Mouse (Mus musculus) heart, embryonic 14.5 days (tissue): ENCODE data around the gene Faap20. TPM values are rescaled to one million over a fixed set of nuclear protein-coding genes. Genes with fewer than 3 reads are reported as not detected.

Experiments used
- ATAC-seq: fragments of 200-750 bp; cut with Nextera tagmentation; 2 replicates; pipeline ENCODE4 v1.8.0; 2017; ENCODE audit warnings: low read depth, moderate TSS enrichment; ENCODE audit not compliant: insufficient number of reproducible peaks, insufficient read depth, low FRiP score
- H3K27ac ChIP-seq, 2 experiments: fragments of 200-500 bp in 1 of 2; fragments of 300-500 bp in 1 of 2; sonication (generic) in 1 of 2; replicated peaks in 1 of 2; 2 replicates each; pipeline ENCODE4 v1.5.1; 2012 to 2014; ENCODE audit warnings: low read depth in 2 of 2, low read length in 2 of 2, control low read depth in 1 of 2, mild to moderate bottlenecking in 1 of 2, mixed read lengths in 1 of 2; ENCODE audit not compliant: control insufficient read depth in 1 of 2, insufficient read depth in 1 of 2
- H3K27me3 ChIP-seq: fragments of 300-500 bp; sonication (generic); 2 replicates; pipeline ENCODE4 v1.6.1; 2014; ENCODE audit warnings: mild to moderate bottlenecking, low read length, control low read depth; ENCODE audit not compliant: control insufficient read depth, insufficient read depth
- H3K36me3 ChIP-seq: fragments of 300-500 bp; sonication (generic); 2 replicates; pipeline ENCODE4 v1.6.1; 2014; ENCODE audit warnings: mild to moderate bottlenecking, control low read depth, low read length, mixed read lengths; ENCODE audit not compliant: control insufficient read depth, insufficient read depth
- H3K4me1 ChIP-seq, 2 experiments: fragments of 200-500 bp in 1 of 2; fragments of 300-500 bp in 1 of 2; sonication (generic) in 1 of 2; 2 replicates each; pipeline ENCODE4 v1.6.1; 2012 to 2014; ENCODE audit warnings: low read length in 2 of 2, control low read depth in 1 of 2, mixed read lengths in 1 of 2; ENCODE audit not compliant: control insufficient read depth in 2 of 2, insufficient read depth in 2 of 2
- H3K4me2 ChIP-seq: fragments of 300-500 bp; sonication (generic); 2 replicates; pipeline ENCODE4 v1.6.1; 2014; ENCODE audit warnings: mild to moderate bottlenecking, low read length
- H3K4me3 ChIP-seq, 2 experiments: fragments of 200-500 bp in 1 of 2; fragments of 300-500 bp in 1 of 2; sonication (generic) in 1 of 2; 2 replicates each; pipeline ENCODE4 v1.5.1; 2012 to 2014; ENCODE audit warnings: low read length in 2 of 2, mild to moderate bottlenecking in 2 of 2, control low read depth in 1 of 2, low read depth in 1 of 2, moderate library complexity in 1 of 2; ENCODE audit not compliant: control insufficient read depth in 1 of 2, insufficient read depth in 1 of 2
- H3K9ac ChIP-seq: fragments of 300-500 bp; sonication (generic); 2 replicates; pipeline ENCODE4 v1.6.1; 2014; ENCODE audit warnings: mild to moderate bottlenecking, low read length
- H3K9me3 ChIP-seq: fragments of 300-500 bp; sonication (generic); 2 replicates; pipeline ENCODE4 v1.6.1; 2016; ENCODE audit warnings: low read length, control low read depth; ENCODE audit not compliant: control insufficient read depth
- WGBS: fragments of 180-500 bp; shearing (Covaris S2); extraction: QIAGEN DNeasy Blood & Tissue Kit; methylation state at CpG from one replicate; pipeline ENCODE4 v1.1.7; 2014; 5-methylcytosine and 5-hydroxymethylcytosine counted together
- polyA plus RNA-seq: library from polyadenylated mRNA; unstranded; fragments of >200 nt; fragmentation: Nextera tagmentation; extraction: Ambion mirVana; gene quantifications from 2 replicates; pipeline ENCODE4 v1.2.1, GENCODE M21; 2014

The Faap20 gene
- polyA plus RNA-seq, 1 experiment from 2014 or later: 74.8 TPM

- H3K4me1 ChIP-seq: no peaks in the 10 kb centered on the region
- 75% methylated on average over 21 of the region's 21 CpGs for WGBS
- no peak for ATAC-seq
- no peak overlapping the region for H3K4me2 ChIP-seq
- no peaks in the 10 kb centered on the region for H3K36me3 ChIP-seq
- no peak overlapping the region for H3K27ac ChIP-seq
- H3K9me3 ChIP-seq: no peaks in the 10 kb centered on the region
- no peak overlapping the region for H3K9ac ChIP-seq
- no peak overlapping the region for H3K4me3 ChIP-seq
- H3K27me3 ChIP-seq: no peaks in the 10 kb centered on the region
Observed at GRCm38 (mm10) chr4:155300421-155301097, 51.0 kb downstream of the Faap20 start.

DNA sequence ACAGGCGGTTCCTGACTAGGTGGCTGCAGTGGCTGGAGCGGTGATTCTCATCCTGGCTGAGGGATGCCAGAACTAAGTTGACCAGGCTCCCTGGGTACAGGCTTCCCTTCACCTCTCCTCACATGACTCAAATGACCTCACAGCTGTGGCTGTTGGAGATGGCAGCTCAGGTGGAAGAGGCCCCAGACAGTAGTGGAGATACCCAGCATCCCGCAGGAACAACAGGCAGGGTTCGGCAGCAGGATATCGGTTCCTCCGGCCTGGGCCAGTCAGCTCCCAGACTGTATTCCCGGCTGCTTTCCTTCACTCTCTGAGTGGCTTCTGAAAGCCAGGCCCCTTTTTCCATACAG, 51.5 kb downstream of the Faap20 start:
- Histone ChIP-seq H3K4me2 (no peak overlapping the region), H3K27me3 (no peaks in the 10 kb centered on the region; the same call in 1 of the 2 replicates), H3K4me1 (no peaks in the 10 kb centered on the region), H3K9ac (no peak overlapping the region), H3K9me3 (no peaks in the 10 kb centered on the region), H3K27ac (no peak overlapping the region), H3K4me3 (no peak overlapping the region), H3K36me3 (no peaks in the 10 kb centered on the region)
- ATAC-seq: no peak
- WGBS: 73% methylated on average over 7 of the region's 7 CpGs

DNA sequence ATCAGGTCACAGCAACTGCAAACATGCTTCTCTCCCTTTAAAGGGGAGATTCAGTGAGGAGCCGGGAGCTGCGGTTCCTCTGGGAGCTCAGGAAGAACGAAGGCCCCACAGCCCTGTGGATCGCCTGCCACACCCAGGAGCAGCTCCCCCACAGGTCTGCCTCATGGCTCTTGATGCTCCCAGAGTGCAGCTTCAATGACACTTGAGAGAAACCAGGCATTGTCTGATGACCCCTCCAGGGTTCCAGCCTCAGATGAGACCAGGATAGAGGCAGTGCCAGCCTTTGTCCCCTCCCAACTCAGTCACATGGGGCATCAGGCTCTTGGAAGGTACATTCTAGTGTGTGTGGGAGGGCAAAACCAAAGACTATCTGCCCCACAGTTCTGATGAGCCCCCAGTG, 52.4 kb downstream of the Faap20 start:
- Histone ChIP-seq H3K27ac (no peak overlapping the region), H3K4me2 (no peak overlapping the region), H3K4me1 (peaks cover 0 to 2% of the 10 kb centered on the region in 2 experiments; a peak in 2 of 4 replicates), H3K9me3 (no peaks in the 10 kb centered on the region), H3K4me3 (no peak overlapping the region), H3K36me3 (no peaks in the 10 kb centered on the region), H3K9ac (no peak overlapping the region), H3K27me3 (no peaks in the 10 kb centered on the region; the same call in 1 of the 2 replicates)
- WGBS: 30% methylated on average over 4 of the region's 4 CpGs
- ATAC-seq: no peak

DNA sequence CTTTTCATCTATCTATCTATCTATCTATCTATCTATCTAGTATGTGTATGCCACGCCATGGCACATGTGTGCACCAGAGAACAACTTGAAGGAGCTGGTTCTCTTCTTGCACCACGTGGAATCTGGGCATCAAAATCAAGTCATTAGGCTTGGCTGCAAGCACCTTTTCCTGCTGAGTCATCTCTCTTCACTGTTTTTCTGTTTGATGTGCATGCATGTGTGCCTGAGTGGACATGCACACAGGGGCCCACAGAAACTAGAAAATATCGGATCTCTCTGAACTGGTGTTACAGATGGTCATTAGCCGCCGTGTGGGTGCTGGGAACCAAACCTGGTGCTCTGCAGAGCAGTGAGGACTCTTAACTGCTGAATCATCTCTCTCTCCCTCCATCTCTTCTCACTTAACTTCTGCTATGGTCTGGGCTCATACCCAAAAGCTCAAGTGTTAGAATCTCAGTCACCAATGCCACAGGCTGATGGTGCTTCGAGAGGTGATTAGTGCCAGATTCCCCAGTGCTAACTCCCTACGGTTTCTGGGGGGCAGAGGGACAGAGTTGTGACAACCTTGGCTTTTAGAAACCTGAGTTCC, 55.0 kb downstream of the Faap20 start:
- Histone ChIP-seq H3K27me3 (peaks cover 4% of the 10 kb centered on the region; the same call in 1 of the 2 replicates), H3K4me1 (peaks cover 4 to 10% of the 10 kb centered on the region in 2 experiments; a peak in 3 of 4 replicates), H3K4me2 (no peak overlapping the region), H3K36me3 (no peaks in the 10 kb centered on the region), H3K9ac (no peak overlapping the region), H3K9me3 (no peaks in the 10 kb centered on the region), H3K27ac (no peak overlapping the region), H3K4me3 (no peak overlapping the region)
- WGBS: 81% methylated on average over 7 of the region's 7 CpGs
- no peak for ATAC-seq

- no peak overlapping the region for H3K4me3 ChIP-seq
- no peaks in the 10 kb centered on the region for H3K36me3 ChIP-seq
- no peak for ATAC-seq
- no peak overlapping the region for H3K9ac ChIP-seq
- H3K4me2 ChIP-seq: no peak overlapping the region
- peaks cover 4 to 10% of the 10 kb centered on the region in 2 experiments; a peak in 3 of 4 replicates for H3K4me1 ChIP-seq
- H3K27me3 ChIP-seq: peaks cover 4% of the 10 kb centered on the region; the same call in 1 of the 2 replicates
- 61% methylated on average over 8 of the region's 8 CpGs for WGBS
- H3K9me3 ChIP-seq: no peaks in the 10 kb centered on the region
- no peak overlapping the region for H3K27ac ChIP-seq
Observed at GRCm38 (mm10) chr4:155305531-155306031, 56.0 kb downstream of the Faap20 start.

Other genes with a start within 250 kb of the Faap20 start
- gene Plch2, start 193.0 kb upstream of the Faap20 start, polyA plus RNA-seq: 0.16 and 0.22 TPM in 2 replicates
- 5.6 and 7.7 TPM in 2 replicates for gene Pex10, start 182.8 kb upstream of the Faap20 start, polyA plus RNA-seq
- gene Rer1, start 163.4 kb upstream of the Faap20 start, polyA plus RNA-seq: 131 and 141 TPM in 2 replicates
- 2.5 and 3.0 TPM in 2 replicates for gene Morn1, start 163.2 kb upstream of the Faap20 start, polyA plus RNA-seq
- 16.2 TPM in 2 replicates for gene Ski, start 27.2 kb upstream of the Faap20 start, polyA plus RNA-seq
- gene Prkcz, start 111.6 kb downstream of the Faap20 start, polyA plus RNA-seq: 6.4 and 8.5 TPM in 2 replicates
- gene Gabrd, start 148.3 kb downstream of the Faap20 start, polyA plus RNA-seq: not detected in 2 replicates
- 0.63 and 0.86 TPM in 2 replicates for gene Cfap74, start 159.4 kb downstream of the Faap20 start, polyA plus RNA-seq
- not detected in 2 replicates for gene Tmem52, start 219.3 kb downstream of the Faap20 start, polyA plus RNA-seq
- gene Gnb1, start 241.6 kb downstream of the Faap20 start, polyA plus RNA-seq: 375 and 396 TPM in 2 replicates